Mouse (Mus musculus) midbrain, embryonic 16.5 days (tissue): ENCODE measurements around the gene Gnptg. TPM values are rescaled to one million over a fixed set of nuclear protein-coding genes. Genes with fewer than 3 reads are reported as not detected.

Experiments used
- ATAC-seq: fragments of 200-750 bp; cut with Nextera tagmentation; 2 replicates; pipeline ENCODE4 v1.8.0; 2017; ENCODE audit warnings: moderate TSS enrichment
- H3K27ac ChIP-seq: fragments of 300-500 bp; sonication (generic); 2 replicates; pipeline ENCODE4 v1.5.1; 2014; ENCODE audit warnings: mild to moderate bottlenecking, low read length, mixed read lengths
- H3K27me3 ChIP-seq: fragments of 300-500 bp; sonication (generic); 2 replicates; pipeline ENCODE4 v1.6.1; 2014; ENCODE audit warnings: low read depth, low read length, mixed read lengths; ENCODE audit not compliant: control insufficient read depth, insufficient read depth
- H3K36me3 ChIP-seq: fragments of 300-500 bp; sonication (generic); 2 replicates; pipeline ENCODE4 v1.6.1; 2014; ENCODE audit warnings: mild to moderate bottlenecking, low read length, moderate library complexity, mixed read lengths; ENCODE audit not compliant: control insufficient read depth, insufficient read depth
- H3K4me1 ChIP-seq: fragments of 300-500 bp; sonication (generic); 2 replicates; pipeline ENCODE4 v1.6.1; 2014; ENCODE audit warnings: mild to moderate bottlenecking, low read length, mixed read lengths; ENCODE audit not compliant: control insufficient read depth, insufficient read depth
- H3K4me2 ChIP-seq: fragments of 300-500 bp; sonication (generic); 2 replicates; pipeline ENCODE4 v1.6.1; 2014; ENCODE audit warnings: mild to moderate bottlenecking, low read length, mixed read lengths
- H3K4me3 ChIP-seq: fragments of 300-500 bp; sonication (generic); 2 replicates; pipeline ENCODE4 v1.5.1; 2014; ENCODE audit warnings: low read depth, mild to moderate bottlenecking, low read length, moderate library complexity, mixed read lengths
- H3K9ac ChIP-seq: fragments of 300-500 bp; sonication (generic); 2 replicates; pipeline ENCODE4 v1.6.1; 2014; ENCODE audit warnings: low read depth, low read length, mixed read lengths
- H3K9me3 ChIP-seq: fragments of 300-500 bp; sonication (generic); replicated peaks from 2 replicates; pipeline ENCODE4 v1.6.1; 2014; ENCODE audit warnings: mild to moderate bottlenecking, low read length, mixed read lengths; ENCODE audit not compliant: control insufficient read depth, poor library complexity, severe bottlenecking
- WGBS: fragments of 180-500 bp; shearing (Covaris S2); extraction: QIAGEN DNeasy Blood & Tissue Kit; methylation state at CpG from one replicate; pipeline ENCODE4 v1.1.7; 2014; 5-methylcytosine and 5-hydroxymethylcytosine counted together
- polyA plus RNA-seq: library from polyadenylated mRNA; unstranded; fragments of >200 nt; fragmentation: Nextera tagmentation; extraction: Ambion mirVana; gene quantifications from 2 replicates; pipeline ENCODE4 v1.2.1, GENCODE M21; 2015

The Gnptg gene
- polyA plus RNA-seq, 1 experiment from 2014 or later = 114 TPM

DNA sequence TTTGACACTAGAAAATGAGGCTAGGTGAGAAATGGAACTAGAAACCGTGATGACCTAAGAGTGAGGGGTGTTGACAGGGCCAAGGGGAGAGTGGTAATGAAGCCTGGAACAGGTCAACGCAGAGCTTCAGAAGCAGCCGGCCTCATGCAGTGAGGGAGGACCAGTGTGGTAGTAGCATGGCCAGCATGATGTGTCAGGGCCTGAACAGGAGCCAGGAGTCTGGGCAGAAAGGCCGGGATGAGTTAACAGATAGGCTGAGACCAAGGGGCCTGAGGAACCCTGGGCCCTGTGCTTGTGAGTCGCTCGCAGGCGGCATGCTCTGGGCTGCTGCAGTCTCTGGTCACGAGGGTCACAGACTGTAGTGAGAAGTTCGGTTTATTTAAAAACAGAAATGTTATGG is 21.0 kb downstream of the Gnptg start:
- no peak overlapping the region for H3K4me3 ChIP-seq
- ATAC-seq = no peak
- no peaks in the 10 kb centered on the region for H3K27me3 ChIP-seq
- H3K9ac ChIP-seq = no peak overlapping the region
- no peak overlapping the region for H3K27ac ChIP-seq
- no peaks in the 10 kb centered on the region for H3K9me3 ChIP-seq
- H3K36me3 ChIP-seq = peaks cover 14% of the 10 kb centered on the region
- H3K4me2 ChIP-seq = no peak overlapping the region
- H3K4me1 ChIP-seq = peaks cover 15% of the 10 kb centered on the region
- 88% methylated on average over 9 of the region's 9 CpGs for whole genome bisulfite sequencing

DNA sequence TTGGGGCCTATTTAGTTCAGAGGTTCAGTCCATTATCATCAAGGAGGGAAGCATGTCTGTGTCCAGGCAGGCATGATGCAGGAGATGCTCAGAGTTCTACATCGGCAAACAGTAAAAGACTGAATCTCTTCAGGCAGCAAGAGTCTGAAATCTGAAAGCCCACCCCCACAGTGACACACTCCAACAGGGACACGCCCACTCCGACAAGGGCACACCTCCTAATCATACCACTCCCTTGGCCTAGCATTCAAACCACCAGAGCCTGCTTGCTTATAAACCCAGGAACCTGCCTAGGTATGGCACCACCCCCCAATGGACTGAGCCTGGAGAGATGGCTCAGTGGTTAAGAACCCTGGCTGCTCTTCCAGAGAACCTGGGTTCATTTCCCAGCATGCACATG is 24.5 kb downstream of the Gnptg start:
- WGBS = 83% methylated on average over 3 of the region's 3 CpGs
- Histone ChIP-seq H3K4me3 (no peak overlapping the region), H3K4me2 (no peak overlapping the region), H3K27ac (no peak overlapping the region), H3K4me1 (no peaks in the 10 kb centered on the region), H3K27me3 (no peaks in the 10 kb centered on the region), H3K9me3 (no peaks in the 10 kb centered on the region), H3K36me3 (peaks cover 24% of the 10 kb centered on the region), H3K9ac (no peak overlapping the region)
- no peak for ATAC-seq

DNA sequence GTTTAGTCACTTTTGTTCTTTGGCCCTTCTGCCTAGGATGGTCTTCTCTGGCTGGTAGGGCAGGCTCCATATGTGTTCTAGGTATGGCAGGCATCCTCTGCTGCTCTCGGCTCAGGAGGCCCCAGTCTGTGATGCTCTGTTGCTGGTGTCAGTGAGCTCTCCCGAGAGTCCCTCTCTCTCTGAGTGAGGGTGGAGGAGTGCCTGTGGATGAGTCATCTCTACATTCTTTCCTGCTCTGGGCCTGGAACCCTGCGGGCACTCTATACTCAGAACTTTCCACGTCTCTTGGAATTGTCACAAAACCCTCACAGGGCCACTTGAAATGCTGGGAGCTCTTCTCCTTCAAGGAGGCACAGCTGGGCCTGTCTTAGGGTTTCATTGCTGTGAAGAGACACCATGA is 28.2 kb downstream of the Gnptg start:
- 89% methylated on average over 4 of the region's 4 CpGs for WGBS
- no peaks in the 10 kb centered on the region for H3K9me3 ChIP-seq
- H3K4me1 ChIP-seq = no peaks in the 10 kb centered on the region
- H3K4me2 ChIP-seq = no peak overlapping the region
- no peak overlapping the region for H3K9ac ChIP-seq
- no peak overlapping the region for H3K4me3 ChIP-seq
- no peaks in the 10 kb centered on the region for H3K27me3 ChIP-seq
- no peak for ATAC-seq
- peaks cover 39% of the 10 kb centered on the region for H3K36me3 ChIP-seq
- no peak overlapping the region for H3K27ac ChIP-seq

DNA sequence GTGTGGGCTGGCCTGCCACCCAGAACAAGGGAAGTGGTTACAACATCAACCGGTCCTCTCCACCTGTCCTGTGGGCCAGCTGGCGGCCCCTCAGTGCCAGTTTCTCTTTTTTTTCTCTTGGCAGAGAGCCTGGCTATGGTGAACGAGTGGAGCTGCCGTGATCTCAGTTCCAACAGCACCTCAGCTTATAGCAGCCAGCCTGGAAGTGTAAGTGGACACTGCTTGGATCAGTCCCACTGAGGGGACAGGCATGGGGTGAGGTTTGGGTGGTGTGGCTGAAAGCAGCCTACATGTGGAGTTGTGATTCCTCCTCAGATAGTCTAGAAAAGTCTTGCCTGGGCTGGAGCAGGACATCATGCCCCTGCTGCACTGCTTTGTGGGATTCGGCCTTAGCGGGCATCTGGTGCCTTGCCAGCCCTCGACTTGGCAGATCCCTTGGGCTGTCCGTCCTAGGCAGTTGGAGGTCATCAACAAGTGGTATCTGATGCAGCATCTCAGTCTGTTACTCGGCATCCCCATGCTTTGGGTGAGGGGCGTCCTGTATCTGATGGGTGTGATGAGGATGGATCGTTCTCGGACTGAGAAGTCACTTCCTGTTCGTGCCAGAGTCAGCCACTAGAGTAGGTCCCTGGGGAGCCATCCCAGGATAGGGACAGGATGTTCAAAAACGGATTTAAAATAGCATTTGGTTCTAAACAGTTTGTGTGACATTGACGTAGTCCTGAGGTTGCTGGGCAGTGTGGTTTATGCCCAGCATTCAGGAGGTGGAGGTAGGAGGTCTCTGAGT is 29.1 kb downstream of the Gnptg start:
- H3K9ac ChIP-seq = no peak overlapping the region
- H3K4me1 ChIP-seq = no peaks in the 10 kb centered on the region
- no peak overlapping the region for H3K4me2 ChIP-seq
- H3K36me3 ChIP-seq = peaks cover 39% of the 10 kb centered on the region
- H3K4me3 ChIP-seq = no peak overlapping the region
- H3K9me3 ChIP-seq = no peaks in the 10 kb centered on the region
- H3K27ac ChIP-seq = no peak overlapping the region
- no peaks in the 10 kb centered on the region for H3K27me3 ChIP-seq
- no peak for ATAC-seq
- 90% methylated on average over 15 of the region's 15 CpGs for WGBS

DNA sequence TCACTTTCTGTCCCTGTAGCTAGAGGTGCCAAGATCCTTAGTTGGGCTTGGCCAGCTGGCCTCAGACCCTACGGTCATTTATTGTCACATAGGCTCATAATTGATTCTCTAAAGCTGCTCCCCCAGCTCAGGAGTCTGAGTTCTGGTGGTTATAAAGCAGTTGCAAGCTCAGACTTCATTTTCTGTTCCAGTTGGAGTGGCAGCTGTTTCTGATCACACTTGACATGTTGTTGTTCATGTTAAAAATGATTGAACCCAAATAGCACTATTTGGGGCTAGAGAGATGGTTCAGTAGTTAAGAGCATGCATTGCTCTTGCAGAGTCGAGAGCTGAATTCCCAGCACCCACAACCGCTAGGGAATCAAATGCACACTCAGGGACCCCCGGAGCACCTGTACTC is 29.9 kb downstream of the Gnptg start:
- WGBS = 93% methylated on average over 4 of the region's 4 CpGs

DNA sequence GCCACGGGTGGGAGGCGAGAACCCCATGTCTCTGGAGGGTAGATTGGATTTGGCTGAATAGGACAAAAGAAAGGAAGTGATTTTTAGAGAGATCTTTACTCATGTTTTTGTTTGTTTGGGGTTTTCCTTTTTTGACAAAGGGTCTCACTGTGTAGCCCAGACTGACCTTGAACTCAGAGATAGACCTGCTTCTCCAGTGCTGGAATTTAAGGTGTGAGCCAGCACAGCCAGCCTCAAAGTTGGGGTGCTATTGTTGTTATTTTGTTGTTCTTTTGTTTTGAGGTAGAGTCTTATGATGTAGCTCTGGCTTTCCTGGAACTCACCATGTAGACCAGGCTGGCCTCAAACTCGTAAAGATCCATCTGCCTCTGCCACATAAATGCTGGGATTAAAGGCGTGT is 37.5 kb downstream of the Gnptg start:
- Histone ChIP-seq H3K4me2 (no peak overlapping the region), H3K27me3 (no peaks in the 10 kb centered on the region), H3K9ac (no peak overlapping the region), H3K36me3 (peaks cover 42% of the 10 kb centered on the region), H3K27ac (no peak overlapping the region), H3K4me3 (no peak overlapping the region), H3K4me1 (no peaks in the 10 kb centered on the region), H3K9me3 (no peaks in the 10 kb centered on the region)
- no peak for ATAC-seq
- WGBS = 92% methylated on average over 4 of the region's 4 CpGs

More for the DNA sequence above, 29.9 kb downstream of the Gnptg start:
- Histone ChIP-seq H3K4me1 (no peaks in the 10 kb centered on the region), H3K4me3 (no peak overlapping the region), H3K36me3 (peaks cover 39% of the 10 kb centered on the region), H3K27ac (no peak overlapping the region), H3K4me2 (no peak overlapping the region), H3K9me3 (no peaks in the 10 kb centered on the region), H3K27me3 (no peaks in the 10 kb centered on the region), H3K9ac (no peak overlapping the region)
- ATAC-seq = no peak

DNA sequence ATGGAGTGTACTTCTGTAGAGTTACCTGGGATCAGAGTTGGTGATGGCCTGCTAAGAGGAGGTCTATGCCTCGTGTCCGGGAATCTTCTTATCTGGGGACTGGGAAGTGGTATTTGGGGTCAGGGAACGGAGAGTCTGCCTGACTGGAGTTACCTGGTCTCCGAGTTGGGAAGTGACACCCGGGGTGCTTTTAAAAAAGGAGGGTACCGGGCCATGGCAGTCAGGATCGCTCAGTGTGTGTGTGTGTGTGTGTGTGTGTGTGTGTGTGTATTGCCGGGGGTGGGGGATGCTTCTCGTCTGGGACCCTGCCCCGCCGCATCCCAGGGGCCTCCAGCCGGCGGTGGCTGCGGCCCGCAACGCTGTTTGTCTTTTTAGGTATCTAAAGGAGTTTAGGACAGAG is 50.8 kb downstream of the Gnptg start:
- no peak for ATAC-seq

DNA sequence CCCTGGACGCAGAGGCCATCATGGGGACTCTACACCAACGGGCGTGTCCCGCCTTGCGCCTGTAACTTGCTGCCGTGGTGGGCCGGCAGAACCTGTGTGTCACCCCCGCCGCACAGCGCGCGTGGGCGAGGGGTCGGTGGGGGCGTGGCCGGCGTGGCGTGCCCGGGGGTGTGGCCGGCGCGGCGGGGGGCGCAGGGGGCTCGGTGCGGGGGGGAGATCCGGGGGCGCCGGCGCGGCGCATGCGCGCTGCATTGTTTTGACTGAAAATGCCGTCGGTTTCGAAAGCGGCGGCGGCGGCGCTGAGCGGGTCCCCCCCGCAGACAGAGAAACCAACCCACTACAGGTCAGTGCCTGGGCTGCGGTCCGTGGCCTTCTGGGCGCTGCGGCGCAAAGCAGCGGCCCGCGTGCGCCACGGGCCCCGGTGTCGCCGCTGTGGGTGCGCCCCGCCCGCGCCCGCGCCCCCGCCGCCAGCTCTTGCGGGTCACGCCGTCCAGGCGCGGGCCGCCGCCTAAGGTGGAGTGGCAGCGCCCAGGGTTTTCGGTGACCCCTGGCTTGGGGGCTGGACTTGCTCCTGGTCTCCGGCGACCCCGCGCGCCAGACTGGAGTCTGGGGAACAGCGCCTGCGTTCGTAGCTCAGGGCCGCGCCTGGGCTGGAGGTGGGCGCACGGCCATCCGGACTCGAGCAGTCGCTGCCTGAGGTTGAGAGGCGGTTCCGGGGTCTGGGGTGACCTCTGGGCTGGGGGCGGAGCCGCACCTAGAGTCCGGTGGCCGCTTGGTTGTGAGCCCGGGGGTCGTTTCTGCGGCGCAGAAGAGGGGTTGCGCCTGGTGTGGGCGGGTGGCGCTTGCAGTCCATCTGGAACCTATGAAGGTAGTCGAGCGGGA is 51.5 kb downstream of the Gnptg start, which contains the start of gene Unkl:
TSS of gene Unkl (plus strand) at position 248 of the 882 bp plus-strand sequence.
- Histone ChIP-seq H3K36me3 (no peaks in the 10 kb centered on the region), H3K27ac (peak within 1 kb of the TSS; percentile 74), H3K4me3 (peak within 1 kb of the TSS; percentile 95), H3K9me3 (no peaks in the 10 kb centered on the region), H3K4me1 (peaks cover 37% of the 10 kb centered on the region), H3K4me2 (peak within 1 kb of the TSS; percentile 88), H3K9ac (peak within 1 kb of the TSS; percentile 90), H3K27me3 (no peaks in the 10 kb centered on the region)
- WGBS = under 1% methylated on average over 98 of the region's 104 CpGs
- peak; percentile 50 for ATAC-seq

More for the DNA sequence above, 50.8 kb downstream of the Gnptg start:
- H3K27ac ChIP-seq = 0 out of 2 replicates have a peak overlapping the region, but pooled peaks have one; percentile 74
- WGBS = 5% methylated on average over 16 of the region's 16 CpGs
- H3K4me3 ChIP-seq = peak overlapping the region; percentile 95
- H3K36me3 ChIP-seq = no peaks in the 10 kb centered on the region
- no peaks in the 10 kb centered on the region for H3K27me3 ChIP-seq
- peaks cover 32% of the 10 kb centered on the region for H3K4me1 ChIP-seq
- no peaks in the 10 kb centered on the region for H3K9me3 ChIP-seq
- H3K9ac ChIP-seq = peak overlapping the region; percentile 90
- H3K4me2 ChIP-seq = peak overlapping the region; percentile 88

DNA sequence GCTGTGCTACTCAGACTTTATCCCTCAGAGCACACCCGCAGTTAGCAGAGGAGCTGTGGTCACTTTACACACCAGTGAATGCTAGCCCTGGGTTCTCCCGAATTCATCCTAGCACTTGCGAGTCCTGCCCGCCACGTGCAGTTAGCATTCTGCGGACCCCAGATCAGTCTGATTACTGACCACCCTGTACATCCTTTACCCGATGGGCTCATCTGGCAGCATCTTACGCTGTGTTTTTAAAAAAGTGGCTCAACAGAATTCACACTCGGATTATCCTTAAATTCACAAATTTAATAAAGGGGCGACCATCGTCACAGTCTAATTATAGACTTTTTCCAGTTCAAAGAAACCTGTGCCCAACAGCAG is 52.2 kb downstream of the Gnptg start:
- ATAC-seq = no peak
- peak overlapping the region; percentile 74 for H3K27ac ChIP-seq

More for the DNA sequence above, 52.2 kb downstream of the Gnptg start:
- peak overlapping the region; percentile 95 for H3K4me3 ChIP-seq
- no peaks in the 10 kb centered on the region for H3K9me3 ChIP-seq
- H3K36me3 ChIP-seq = no peaks in the 10 kb centered on the region
- peak overlapping the region; percentile 88 for H3K4me2 ChIP-seq
- 5% methylated on average over 11 of the region's 11 CpGs for WGBS
- peak overlapping the region; percentile 90 for H3K9ac ChIP-seq
- H3K4me1 ChIP-seq = peaks cover 40% of the 10 kb centered on the region
- no peaks in the 10 kb centered on the region for H3K27me3 ChIP-seq
